Mouse (Mus musculus): Measurements from ENCODE around the gene Ccdc6. TPM values are rescaled to one million over a fixed set of nuclear protein-coding genes. Genes with fewer than 3 reads are reported as not detected.
"Not testable (repeated sequence)": the region's sequence is repeated elsewhere in the genome, so short reads cannot be mapped to it uniquely, and the experiment has no call there.

Ccdc6 gene
- polyA plus RNA-seq, 1 experiment = 1.6 TPM

DNA sequence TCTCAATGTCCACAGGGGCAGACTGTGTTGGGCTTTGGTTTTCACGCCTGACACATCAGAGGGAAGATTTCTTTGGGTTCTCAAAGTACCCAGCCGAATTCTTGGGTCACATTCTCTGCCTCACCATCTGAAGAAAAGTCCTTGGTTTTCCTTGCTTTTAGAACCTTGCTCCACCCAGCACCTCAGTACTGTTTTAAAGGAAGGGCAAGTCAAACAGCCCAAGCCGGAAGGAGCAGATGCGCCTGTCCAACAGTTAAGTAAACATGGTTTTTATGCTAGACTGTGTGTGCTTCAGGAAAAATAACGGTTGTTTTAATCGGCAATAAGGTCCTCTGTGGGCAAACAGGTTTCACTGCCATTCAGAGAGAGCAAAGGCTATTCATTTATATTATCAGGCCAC, 101.1 kb downstream of the Ccdc6 start:
- Histone ChIP-seq H3K27me3 (ENCODE audit: control insufficient read depth) (no peaks in the 10 kb centered on the region), H3K9me3 (ENCODE audit: control insufficient read depth, low read length) (no peaks in the 10 kb centered on the region), H3K4me3 (replicated peaks) (no peak overlapping the region), H3K4me1 (ENCODE audit: control insufficient read depth) (no peaks in the 10 kb centered on the region), H3K36me3 (ENCODE audit: control insufficient read depth) (peaks cover 7% of the 10 kb centered on the region)
- TF ChIP-seq GATA1 (IDR thresholded peaks at IDR 0.05; ENCODE audit: low read length) = no peak

DNA sequence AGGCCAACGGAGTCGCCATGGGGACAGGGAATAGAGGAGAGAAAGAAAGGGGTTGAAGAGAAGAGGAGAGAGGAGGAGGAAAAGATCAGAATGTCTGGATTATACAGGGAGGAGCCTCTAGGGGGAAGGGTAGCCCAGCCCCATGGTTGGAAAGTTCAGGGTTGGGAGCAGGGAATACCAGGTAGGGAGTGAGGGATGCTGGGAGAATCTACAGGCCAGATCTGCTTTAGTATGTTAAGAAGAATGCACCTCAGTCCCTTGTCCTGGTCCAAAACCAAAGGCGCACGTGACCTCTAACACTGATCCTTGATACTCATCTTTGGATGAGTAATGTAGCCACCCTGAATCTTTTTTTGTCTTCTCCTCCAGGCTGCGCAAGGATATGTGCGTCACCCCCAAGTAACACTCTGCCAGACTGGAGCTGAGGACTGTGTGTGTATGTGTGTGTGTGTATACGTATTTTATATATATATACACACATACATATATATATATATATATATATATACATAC, 102.1 kb downstream of the Ccdc6 start:
- Histone ChIP-seq H3K36me3 (ENCODE audit: control insufficient read depth) (peaks cover under 1% of the 10 kb centered on the region), H3K27me3 (ENCODE audit: control insufficient read depth) (no peaks in the 10 kb centered on the region), H3K4me1 (ENCODE audit: control insufficient read depth) (no peaks in the 10 kb centered on the region), H3K4me3 (replicated peaks) (no peak overlapping the region), H3K9me3 (ENCODE audit: control insufficient read depth, low read length) (no peaks in the 10 kb centered on the region)
- no peak for TF ChIP-seq TAL1 (IDR thresholded peaks at IDR 0.05; ENCODE audit: low read length)
- TF ChIP-seq GATA1 (IDR thresholded peaks at IDR 0.05; ENCODE audit: low read length) = no peak

DNA sequence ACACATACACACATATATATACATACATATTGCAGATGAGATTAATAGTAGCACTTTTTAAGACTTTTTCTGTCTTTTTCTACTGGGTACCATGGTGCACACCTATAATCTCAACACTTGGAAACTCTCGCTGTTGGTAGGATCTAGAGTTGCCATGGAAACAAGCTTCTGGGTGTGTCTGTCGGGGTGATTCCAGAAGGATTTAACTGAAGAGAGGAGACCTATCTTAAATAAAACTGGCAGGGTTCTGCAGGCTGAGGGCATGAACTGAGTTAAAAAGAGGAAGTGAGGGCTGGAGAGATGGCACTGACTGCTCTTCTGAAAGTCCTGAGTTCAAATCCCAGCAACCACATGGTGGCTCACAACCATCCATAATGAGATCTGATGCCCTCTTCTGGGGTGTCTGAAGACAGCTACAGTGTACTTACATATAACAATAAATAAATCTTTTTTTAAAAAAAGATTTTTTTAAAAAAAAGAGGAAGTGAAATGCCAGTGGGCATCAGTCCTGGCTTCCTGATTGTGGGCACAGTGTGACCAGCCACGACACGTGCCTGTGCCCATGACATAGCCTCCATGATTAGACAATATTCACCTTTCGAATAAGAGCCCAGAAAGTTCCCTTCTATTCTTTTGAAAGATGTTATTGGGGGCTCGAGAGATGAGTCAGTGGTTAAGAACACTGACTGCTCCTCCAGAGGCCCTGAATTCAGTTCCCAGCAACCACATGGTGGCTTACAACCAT, 102.7 kb downstream of the Ccdc6 start:
- Histone ChIP-seq H3K36me3 (ENCODE audit: control insufficient read depth) (no peaks in the 10 kb centered on the region), H3K4me1 (ENCODE audit: control insufficient read depth) (no peaks in the 10 kb centered on the region), H3K4me3 (replicated peaks) (no peak overlapping the region), H3K27me3 (ENCODE audit: control insufficient read depth) (no peaks in the 10 kb centered on the region), H3K9me3 (ENCODE audit: control insufficient read depth, low read length) (no peaks in the 10 kb centered on the region)
- no peak for TF ChIP-seq GATA1 (IDR thresholded peaks at IDR 0.05; ENCODE audit: low read length)
- no peak for TF ChIP-seq TAL1 (IDR thresholded peaks at IDR 0.05; ENCODE audit: low read length)

GRCm38 (mm10) chr10:70200889-70201500, 104.1 kb downstream of the Ccdc6 start:
- Histone ChIP-seq H3K4me1 (ENCODE audit: control insufficient read depth) (no peaks in the 10 kb centered on the region), H3K4me3 (replicated peaks) (no peak overlapping the region), H3K9me3 (ENCODE audit: control insufficient read depth, low read length) (no peaks in the 10 kb centered on the region), H3K36me3 (ENCODE audit: control insufficient read depth) (no peaks in the 10 kb centered on the region), H3K27me3 (ENCODE audit: control insufficient read depth) (no peaks in the 10 kb centered on the region)
- no peak for TF ChIP-seq GATA1 (IDR thresholded peaks at IDR 0.05; ENCODE audit: low read length)

- H3K27me3 ChIP-seq (ENCODE audit: control insufficient read depth) = no peaks in the 10 kb centered on the region
- no peaks in the 10 kb centered on the region for H3K9me3 ChIP-seq (ENCODE audit: control insufficient read depth, low read length)
- H3K4me3 ChIP-seq (replicated peaks) = no peak within 1 kb of the TSS
- no peaks in the 10 kb centered on the region for H3K36me3 ChIP-seq (ENCODE audit: control insufficient read depth)
- TF ChIP-seq GATA1 (IDR thresholded peaks at IDR 0.05; ENCODE audit: low read length) (no peak), TAL1 (IDR thresholded peaks at IDR 0.05; ENCODE audit: low read length) (no peak)
- no peaks in the 10 kb centered on the region for H3K4me1 ChIP-seq (ENCODE audit: control insufficient read depth)
These were observed 107.8 kb downstream of the Ccdc6 start, which contains the start of gene Mrln for GRCm38 (mm10) chr10:70204505-70205399. TSS of gene Mrln (plus strand) at chr10:70204664.

DNA sequence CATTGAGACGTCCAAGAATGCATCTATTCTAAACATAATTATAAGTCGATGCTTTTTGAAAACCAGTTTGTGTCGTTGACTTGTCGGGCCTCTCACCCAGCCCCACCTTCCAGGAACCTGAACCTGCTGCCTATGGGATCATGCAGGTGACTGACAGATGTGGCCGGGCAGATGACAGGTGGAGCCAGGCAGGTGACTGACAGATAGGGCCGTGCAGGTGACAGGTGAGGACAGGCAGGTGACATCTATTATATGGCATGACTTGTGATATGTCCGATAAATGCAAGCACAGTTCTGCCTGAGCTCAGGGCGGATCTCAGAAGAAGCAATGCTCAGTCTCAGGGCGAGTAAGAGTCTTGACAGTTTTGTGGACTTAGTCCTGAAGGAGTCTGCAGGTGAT, 114.4 kb downstream of the Ccdc6 start:
- TF ChIP-seq GATA1 (IDR thresholded peaks at IDR 0.05; ENCODE audit: low read length) = no peak
- no peaks in the 10 kb centered on the region for H3K36me3 ChIP-seq (ENCODE audit: control insufficient read depth)
- no peaks in the 10 kb centered on the region for H3K4me1 ChIP-seq (ENCODE audit: control insufficient read depth)
- H3K27me3 ChIP-seq (ENCODE audit: control insufficient read depth) = no peaks in the 10 kb centered on the region
- no peak overlapping the region for H3K4me3 ChIP-seq (replicated peaks)
- H3K9me3 ChIP-seq (ENCODE audit: control insufficient read depth, low read length) = peaks cover 2% of the 10 kb centered on the region; the same call in 1 of the 2 replicates

DNA sequence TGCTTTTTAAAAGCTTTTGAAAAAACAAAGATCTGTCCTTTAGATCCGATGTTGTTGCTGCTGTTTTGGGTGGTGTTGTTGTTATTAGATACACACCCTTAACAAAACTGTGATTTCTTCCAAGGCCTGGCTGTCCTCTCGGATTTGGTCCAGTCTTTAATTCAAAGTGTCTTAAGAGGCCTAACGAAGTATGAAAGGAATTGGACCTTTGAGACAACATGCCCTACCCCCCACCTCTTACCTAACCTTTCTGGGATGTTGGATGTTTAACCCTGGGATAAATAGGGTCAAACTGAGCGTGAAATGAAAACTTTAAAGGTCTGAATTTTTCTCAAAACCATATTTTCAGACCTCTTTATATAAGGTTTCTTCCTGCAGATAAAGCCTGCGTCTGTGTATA, 124.0 kb downstream of the Ccdc6 start:
- Histone ChIP-seq H3K4me3 (replicated peaks) (no peak overlapping the region), H3K36me3 (ENCODE audit: control insufficient read depth) (no peaks in the 10 kb centered on the region), H3K27me3 (ENCODE audit: control insufficient read depth) (no peaks in the 10 kb centered on the region), H3K9me3 (ENCODE audit: control insufficient read depth, low read length) (no peaks in the 10 kb centered on the region), H3K4me1 (ENCODE audit: control insufficient read depth) (peaks cover 3% of the 10 kb centered on the region; the same call in 1 of the 2 replicates)
- TF ChIP-seq TAL1 (IDR thresholded peaks at IDR 0.05; ENCODE audit: low read length) (no peak), GATA1 (IDR thresholded peaks at IDR 0.05; ENCODE audit: low read length) (no peak)

DNA sequence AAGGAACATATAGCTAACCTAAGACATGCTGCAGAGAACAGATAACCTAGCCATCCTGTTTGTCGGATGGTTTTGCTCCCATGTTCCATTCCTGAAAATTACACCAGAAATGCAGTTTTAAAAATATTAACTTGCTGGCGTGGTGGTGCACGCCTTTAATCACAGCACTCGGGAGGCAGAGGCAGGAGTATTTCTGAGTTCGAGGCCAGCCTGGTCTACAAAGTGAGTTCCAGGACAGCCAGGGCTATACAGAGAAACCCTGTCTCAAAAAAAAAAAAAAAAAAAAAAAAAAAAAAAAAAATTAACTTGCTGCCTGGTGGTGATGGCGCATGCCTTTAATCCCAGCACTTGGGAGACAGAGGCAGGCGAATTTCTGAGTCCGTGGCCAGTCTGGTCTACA, 125.3 kb downstream of the Ccdc6 start:
- H3K9me3 ChIP-seq (ENCODE audit: control insufficient read depth, low read length); H3K27me3 ChIP-seq (ENCODE audit: control insufficient read depth); H3K4me1 ChIP-seq (ENCODE audit: control insufficient read depth); H3K36me3 ChIP-seq (ENCODE audit: control insufficient read depth); H3K4me3 ChIP-seq (replicated peaks): not testable (repeated sequence)

DNA sequence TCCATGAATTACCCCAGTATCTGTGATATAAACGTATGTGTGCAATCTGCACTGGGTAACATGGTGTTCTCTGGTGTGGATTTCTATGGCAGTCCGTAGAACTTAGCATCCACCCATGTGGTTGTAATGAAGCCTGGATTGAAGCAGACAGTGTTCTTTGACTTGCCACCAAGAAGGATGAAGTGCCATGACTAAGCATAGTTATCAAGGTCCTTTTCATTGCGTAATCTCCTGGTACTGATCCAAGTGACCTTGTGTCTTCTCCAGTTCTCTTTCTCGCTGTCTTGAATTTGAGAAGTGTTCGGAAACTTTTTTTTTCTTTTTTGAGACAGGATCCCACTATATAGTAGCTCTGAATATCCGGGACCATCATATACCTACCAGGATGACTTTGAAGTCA, 127.7 kb downstream of the Ccdc6 start:
- no peaks in the 10 kb centered on the region for H3K4me1 ChIP-seq (ENCODE audit: control insufficient read depth)
- H3K9me3 ChIP-seq (ENCODE audit: control insufficient read depth, low read length) = no peaks in the 10 kb centered on the region
- TF ChIP-seq GATA1 (IDR thresholded peaks at IDR 0.05; ENCODE audit: low read length) = no peak
- H3K36me3 ChIP-seq (ENCODE audit: control insufficient read depth) = no peaks in the 10 kb centered on the region
- H3K4me3 ChIP-seq (replicated peaks) = no peak overlapping the region
- no peaks in the 10 kb centered on the region for H3K27me3 ChIP-seq (ENCODE audit: control insufficient read depth)

Data from erythroblast, embryonic 14.5 days (primary cell).